Mouse (Mus musculus) thymus, postnatal 14 days (tissue): ENCODE results near the gene Pou2f3.

Experiments
- DNase-seq: peaks from one replicate; pipeline ENCODE4 v3.0.0; 2021

The Pou2f3 gene

GRCm38 (mm10) chr9:43106426-43107186 lies 103.6 kb downstream of the Pou2f3 start:
- peak; percentile 14 for DNase-seq

- peak; percentile 61 for DNase-seq
Measured at GRCm38 (mm10) chr9:43105664-43106361, 104.4 kb downstream of the Pou2f3 start.

GRCm38 (mm10) chr9:43104873-43105663 lies 105.1 kb downstream of the Pou2f3 start:
- DNase-seq: no peak

- DNase-seq: no peak
Measured at GRCm38 (mm10) chr9:43104526-43104872, 105.7 kb downstream of the Pou2f3 start.

GRCm38 (mm10) chr9:43103675-43104299 lies 106.4 kb downstream of the Pou2f3 start:
- no peak for DNase-seq

- DNase-seq: no peak
Measured at GRCm38 (mm10) chr9:43102931-43103330, 107.2 kb downstream of the Pou2f3 start.

- DNase-seq: no peak
Measured at GRCm38 (mm10) chr9:43101936-43102595, 108.1 kb downstream of the Pou2f3 start.

GRCm38 (mm10) chr9:43098922-43099321 lies 111.2 kb downstream of the Pou2f3 start:
- no peak for DNase-seq

GRCm38 (mm10) chr9:43097801-43098557 lies 112.2 kb downstream of the Pou2f3 start:
- DNase-seq: no peak

GRCm38 (mm10) chr9:43096337-43096736 lies 113.8 kb downstream of the Pou2f3 start:
- DNase-seq: peak; percentile 60

- DNase-seq: no peak
Measured at GRCm38 (mm10) chr9:43094828-43095227, 115.3 kb downstream of the Pou2f3 start.

GRCm38 (mm10) chr9:43093803-43094202 lies 116.4 kb downstream of the Pou2f3 start:
- no peak for DNase-seq

- DNase-seq: no peak
Measured at GRCm38 (mm10) chr9:43085686-43086285, 124.4 kb downstream of the Pou2f3 start.

GRCm38 (mm10) chr9:43084496-43085362 lies 125.4 kb downstream of the Pou2f3 start:
- no peak for DNase-seq

- DNase-seq: no peak
Measured at GRCm38 (mm10) chr9:43083441-43084055, 126.6 kb downstream of the Pou2f3 start.

GRCm38 (mm10) chr9:43078711-43079110 lies 131.5 kb downstream of the Pou2f3 start:
- DNase-seq: no peak

- DNase-seq: no peak
Measured at GRCm38 (mm10) chr9:43076163-43076562, 134.0 kb downstream of the Pou2f3 start.

GRCm38 (mm10) chr9:43074611-43075010 lies 135.6 kb downstream of the Pou2f3 start:
- DNase-seq: no peak
